Mouse (Mus musculus) heart, postnatal 14 days (tissue): Measurements from ENCODE around the gene Atxn7l1. TPM values are rescaled to one million over a fixed set of nuclear protein-coding genes. Genes with fewer than 3 reads are reported as not detected.

Source experiments
- DNase-seq, 2 experiments: peaks; one replicate each; pipeline ENCODE4 v3.0.0; 2021 to 2022
- intact Hi-C: fragments of 180-260 bp; cut with DNase I; formaldehyde crosslinking; loops from one replicate; pipeline ENCODE4 v1.15.1; 2025
- total RNA-seq, 2 experiments: library from RNA; stranded (reverse); gene quantifications; 2 replicates each; pipeline ENCODE4 v1.2.3; 2021

Gene Atxn7l1
- total RNA-seq, 2 experiments from 2014 or later, result 17.1 to 18.6 TPM

DNA sequence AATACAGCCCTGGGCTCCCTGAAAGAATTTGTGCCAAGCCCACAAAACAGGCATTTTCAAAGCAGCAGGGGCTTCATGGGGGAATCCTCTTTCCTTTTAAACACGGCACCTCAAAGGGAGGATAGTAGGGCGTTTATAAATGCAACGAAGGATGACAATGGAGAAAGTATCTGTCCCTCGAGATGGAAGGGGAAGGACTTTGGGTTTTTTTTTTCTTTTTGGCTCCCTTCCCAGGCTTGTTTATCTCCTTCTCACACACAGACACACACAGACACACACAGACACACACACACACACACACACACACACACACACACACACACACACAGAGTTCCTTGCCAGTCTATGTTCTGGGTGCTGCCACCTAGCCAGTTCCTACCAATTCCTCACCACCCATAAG, 189.8 kb downstream of the Atxn7l1 start:
- no peak for DNase-seq
- intact Hi-C loops, result loop anchor here (10.0 kb wide), 1 partner anchor 422 kb away; no protein-coding TSS in a partner anchor

DNA sequence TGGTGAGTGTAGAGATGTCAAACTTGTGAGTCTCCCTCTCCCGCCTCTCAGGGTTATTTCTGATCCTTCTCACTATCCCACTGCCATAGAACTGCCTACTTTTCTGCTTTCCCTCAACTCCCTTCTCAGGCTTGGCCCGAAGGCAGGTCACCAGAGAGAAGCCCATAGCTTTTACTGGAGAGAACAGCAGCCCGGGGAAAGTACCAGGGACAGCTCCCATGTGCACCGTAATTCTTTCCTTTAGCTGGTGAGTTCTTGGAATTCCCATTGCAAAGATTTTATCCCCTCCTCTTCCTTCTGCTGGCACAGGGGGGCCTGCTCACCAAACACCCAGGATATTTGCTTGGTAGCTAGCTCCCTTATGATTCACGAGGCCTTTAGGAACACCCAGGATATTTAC, 190.7 kb downstream of the Atxn7l1 start:
- no peak for DNase-seq
- intact Hi-C loops, result loop anchor here (10.0 kb wide), 1 partner anchor 423 kb away; no protein-coding TSS in a partner anchor

DNA sequence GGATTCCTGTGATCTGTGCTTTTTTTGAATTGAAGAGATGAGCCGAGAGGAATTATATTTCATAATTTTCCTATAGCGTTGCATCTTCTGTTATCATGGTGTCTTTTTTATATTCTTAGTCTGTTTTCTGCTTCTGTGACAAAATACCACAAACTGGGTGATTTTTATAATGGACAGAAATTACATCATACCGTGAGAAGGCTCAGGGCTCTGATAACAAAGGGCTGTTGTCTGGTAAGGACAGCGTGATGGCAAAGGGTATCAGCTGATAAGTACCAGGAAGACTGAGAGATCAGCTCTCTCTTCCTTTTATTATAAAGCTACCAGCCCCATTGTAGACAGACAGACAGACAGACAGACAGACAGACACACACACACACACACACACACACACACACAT, 192.3 kb downstream of the Atxn7l1 start:
- intact Hi-C loops, result loop anchor here (10.0 kb wide), 1 partner anchor 425 kb away; no protein-coding TSS in a partner anchor
- DNase-seq, result no peak

DNA sequence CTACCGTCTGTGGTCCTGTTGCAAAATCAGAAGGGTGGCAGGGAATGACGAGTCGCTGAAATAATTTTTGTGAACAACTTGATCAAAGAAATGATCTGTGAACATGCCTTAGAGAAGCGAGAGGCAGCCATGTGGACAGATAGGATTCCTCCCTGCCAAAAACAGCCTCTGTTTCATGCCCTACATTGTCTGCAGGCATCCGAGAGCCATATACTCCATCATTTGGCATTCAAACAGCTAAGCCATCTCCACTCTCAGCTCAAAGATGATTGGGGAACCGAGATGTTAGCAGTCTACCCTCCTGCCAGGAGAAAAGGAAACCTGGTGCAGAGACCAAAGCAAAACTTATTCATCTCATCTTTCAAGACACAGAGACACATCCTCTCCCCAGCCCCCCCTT, 193.2 kb downstream of the Atxn7l1 start:
- intact Hi-C loops, result no loop called here
- no peak for DNase-seq

DNA sequence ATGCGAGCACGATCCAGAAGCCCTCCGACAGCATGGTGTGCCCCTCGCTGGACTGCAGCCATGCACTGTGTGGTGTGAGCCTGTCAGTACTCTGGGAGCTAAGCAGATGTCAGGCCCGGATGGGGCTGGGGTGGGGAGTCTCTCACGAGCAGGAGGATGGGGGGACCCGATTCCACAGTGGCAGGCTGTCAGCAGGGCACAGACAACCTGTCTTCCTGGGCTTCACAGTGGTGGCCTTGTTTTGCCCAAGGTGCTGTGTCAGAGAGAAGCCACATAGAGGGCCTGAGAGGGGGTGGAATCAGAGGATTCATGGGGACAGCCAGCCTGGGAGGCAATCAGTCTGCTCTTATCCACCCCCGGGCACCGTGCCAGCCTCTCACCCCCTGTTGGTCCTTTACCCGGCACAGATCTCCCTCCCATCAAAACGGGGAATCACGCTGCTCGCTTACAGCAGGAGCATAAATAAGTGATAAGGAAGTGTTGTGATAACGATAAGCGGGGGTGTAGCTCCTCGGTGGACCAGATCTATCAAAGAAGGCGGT, 193.9 kb downstream of the Atxn7l1 start:
- peak; percentile 21 to 24 for DNase-seq
- intact Hi-C loops, result no loop called here

DNA sequence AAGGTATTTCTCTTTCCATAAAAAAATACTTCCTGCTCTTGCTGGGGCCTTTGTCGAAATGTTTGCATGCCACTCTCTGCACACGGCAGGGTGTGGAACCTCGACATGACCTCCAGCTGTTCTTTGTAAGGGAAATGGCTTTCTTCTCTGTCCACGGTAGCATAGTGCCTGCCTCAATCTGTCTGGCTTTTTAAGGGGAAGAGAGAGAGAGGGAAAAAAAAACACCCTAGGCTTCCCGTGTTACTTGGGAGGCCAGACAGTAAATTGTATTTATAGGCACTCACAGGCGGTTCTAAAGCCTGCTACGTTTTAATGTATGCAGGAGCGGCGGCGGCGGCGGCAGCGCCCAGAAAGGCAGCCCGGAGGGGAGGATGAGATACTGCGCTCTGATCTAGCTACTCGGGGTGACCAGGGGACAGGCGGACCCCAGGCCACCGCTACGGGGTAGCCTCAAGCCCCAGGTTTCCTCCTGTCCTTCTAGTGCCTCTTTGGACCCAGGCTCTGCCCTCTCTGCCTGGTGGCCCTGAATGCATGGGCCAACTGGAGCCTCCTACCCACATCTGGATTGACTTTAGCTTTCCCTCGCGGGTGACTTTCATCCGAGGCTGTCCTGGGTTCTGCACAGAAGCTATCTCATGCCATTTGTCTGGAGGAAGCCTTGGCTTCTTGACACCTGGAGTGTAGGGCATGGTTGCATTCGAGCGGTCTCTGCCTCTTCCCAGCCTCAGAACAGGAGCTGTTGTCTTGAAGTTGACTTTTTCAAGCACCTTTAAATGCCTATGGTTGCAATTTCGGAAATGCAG, 197.7 kb downstream of the Atxn7l1 start:
- intact Hi-C loops, result no loop called here
- no peak for DNase-seq

DNA sequence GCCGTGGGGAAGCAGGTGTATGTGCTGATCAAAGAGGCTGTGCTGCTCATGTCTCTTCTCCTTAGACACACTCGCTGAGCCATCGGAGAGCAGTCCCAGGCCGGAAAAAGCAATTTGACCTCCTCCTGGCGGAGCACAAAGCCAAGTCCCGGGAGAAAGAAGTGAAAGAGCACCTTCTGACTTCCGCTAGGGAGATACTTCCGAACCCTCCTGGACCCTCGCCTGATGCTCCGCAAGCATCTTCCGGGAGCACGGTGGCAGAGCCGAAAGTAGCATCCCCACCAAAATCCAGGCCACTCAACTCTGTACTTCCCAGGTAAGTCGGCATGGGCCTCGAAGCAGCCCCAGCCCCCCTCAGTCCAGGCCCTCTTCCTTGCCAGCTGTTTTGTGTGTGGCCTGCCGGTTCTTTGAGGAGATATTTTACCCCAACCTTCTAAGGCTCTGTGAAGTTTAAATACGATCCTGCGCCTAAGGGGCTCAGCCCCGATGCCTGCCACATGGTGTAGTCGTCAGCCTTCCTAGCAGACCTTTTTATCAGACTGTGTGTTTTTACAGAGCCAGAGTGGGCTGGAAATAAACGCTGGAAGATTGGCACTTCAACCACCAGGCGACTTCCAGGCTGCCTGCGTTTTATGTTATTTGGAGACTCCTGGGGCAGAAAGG, 198.4 kb downstream of the Atxn7l1 start:
- no peak for DNase-seq
- intact Hi-C loops, result no loop called here

DNA sequence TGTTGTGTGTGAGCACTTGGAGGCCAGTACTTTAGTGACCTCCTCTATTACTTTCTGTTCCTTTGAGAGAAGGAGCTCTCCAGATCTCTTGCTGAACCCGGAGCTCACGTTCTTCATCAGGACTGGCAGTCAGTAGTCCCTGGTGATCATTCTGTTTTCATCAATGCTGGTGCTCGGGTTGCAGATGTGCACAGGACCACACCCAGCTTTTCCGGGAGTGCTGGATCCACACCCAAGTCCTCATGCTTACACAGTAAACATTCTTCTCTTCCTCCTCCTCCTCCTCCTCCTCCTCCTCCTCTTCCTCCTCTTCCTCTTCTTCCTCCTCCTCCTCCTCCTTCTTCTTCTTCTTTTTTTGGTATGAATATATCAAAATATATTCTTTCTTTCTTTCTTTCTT, 205.2 kb downstream of the Atxn7l1 start:
- intact Hi-C loops, result no loop called here
- no peak for DNase-seq

DNA sequence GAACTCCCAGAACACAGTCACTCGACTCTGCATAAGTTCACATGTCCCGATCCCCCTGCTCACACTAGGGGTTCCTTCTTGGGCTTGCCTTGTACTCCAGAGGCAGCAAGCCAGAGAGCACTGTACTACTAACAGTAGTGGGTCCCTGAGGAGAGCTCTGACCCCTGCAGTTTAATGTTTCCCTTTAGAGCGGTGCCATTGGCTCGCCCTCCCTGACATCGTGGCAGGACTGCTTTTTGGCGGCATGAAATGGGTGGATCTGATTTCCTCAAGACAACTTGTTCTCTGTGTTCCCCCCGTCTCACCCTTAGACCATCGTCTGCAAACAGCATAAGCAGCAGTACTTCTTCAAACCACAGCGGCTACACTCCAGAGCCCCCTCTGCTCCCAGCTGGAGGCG, 210.9 kb downstream of the Atxn7l1 start:
- intact Hi-C loops, result no loop called here
- no peak for DNase-seq

DNA sequence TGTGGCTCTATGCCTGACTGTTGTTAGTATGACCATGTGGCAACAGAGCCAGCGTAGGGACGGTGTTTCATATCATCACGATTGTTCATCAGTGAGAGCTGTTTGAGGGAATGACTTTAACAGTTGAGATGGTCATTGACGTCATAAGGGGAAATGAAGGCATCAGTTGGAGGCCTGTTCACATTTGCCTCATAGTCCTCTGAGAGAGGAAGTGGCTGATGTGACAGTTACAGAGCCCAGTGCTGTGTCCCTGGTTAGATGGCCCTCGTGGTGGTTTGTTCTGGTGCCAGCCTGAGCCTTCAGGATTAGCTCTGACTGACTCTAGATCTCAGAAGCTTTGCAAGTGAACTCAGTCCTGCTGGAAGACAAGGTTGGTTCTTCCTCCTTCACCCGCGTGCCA, 211.7 kb downstream of the Atxn7l1 start:
- no peak for DNase-seq
- intact Hi-C loops, result no loop called here

DNA sequence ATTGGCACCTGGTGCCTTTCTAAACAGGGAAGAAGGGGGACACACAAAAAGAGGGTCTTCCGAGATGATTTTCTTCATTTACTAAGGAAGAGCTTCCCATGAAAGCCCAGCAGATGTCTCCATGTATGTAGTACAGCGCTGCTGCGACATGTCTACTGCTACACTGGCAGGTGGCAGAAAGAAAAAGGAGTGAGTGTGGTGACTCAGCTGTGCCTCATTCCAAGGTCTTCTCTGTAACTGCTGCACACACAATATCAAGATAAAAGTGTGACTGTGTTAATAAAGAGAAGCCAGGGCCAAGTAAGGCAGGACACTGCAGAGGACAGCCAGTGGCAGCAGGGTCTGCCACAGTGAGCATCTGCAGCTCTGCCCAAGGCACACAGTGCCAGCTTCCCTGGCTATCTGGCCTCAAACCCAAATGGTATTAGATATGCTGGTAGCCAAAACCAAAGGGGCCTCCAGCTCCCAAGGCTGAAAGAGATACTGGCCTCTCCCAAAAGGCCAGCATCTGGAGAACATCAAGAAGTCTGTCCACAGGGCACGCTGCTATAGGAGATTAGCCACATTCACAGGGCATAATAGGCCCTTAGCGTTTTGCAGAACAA, 212.5 kb downstream of the Atxn7l1 start:
- DNase-seq, result no peak
- intact Hi-C loops, result no loop called here

DNA sequence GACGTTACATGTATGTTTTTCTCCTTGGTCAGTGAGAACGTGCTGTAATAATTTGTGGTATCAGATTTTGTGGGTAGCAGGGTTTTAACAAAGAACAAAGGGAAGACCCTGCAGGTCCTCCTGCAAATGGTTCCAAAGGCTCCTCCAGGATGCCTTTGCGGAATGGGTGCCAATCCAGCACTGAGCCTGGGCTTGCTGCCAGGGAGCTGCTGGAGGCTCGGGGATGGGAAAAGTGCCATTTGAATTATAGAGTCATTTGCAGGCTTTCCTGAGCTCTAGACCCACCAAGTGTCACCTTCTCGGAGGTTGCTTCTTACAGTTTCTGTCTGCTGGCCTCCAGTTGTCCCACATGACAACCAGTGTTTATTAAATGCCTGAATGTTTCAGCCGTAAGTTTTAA, 213.2 kb downstream of the Atxn7l1 start:
- DNase-seq, result peak; percentile 71 to 81
- intact Hi-C loops, result no loop called here

DNA sequence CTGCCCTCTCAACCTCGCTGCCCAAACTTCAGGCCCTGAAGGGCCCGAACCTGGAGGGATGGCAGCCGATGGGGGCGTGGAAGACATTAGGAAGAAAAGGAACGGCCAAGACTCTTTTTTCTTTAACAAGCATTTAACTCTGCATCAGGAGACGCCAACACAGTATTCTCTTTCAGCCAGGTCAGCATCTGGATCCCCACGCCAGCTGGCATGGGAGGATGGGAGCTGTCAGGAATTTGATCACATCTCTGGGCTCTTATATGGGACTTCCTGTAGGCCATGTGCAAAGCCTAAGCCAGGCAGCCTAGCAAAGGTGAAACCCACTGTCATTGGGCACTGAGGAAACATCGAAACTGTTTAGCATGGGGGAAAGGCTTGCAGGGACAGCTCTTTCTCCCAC, 217.0 kb downstream of the Atxn7l1 start:
- intact Hi-C loops, result no loop called here
- no peak for DNase-seq

DNA sequence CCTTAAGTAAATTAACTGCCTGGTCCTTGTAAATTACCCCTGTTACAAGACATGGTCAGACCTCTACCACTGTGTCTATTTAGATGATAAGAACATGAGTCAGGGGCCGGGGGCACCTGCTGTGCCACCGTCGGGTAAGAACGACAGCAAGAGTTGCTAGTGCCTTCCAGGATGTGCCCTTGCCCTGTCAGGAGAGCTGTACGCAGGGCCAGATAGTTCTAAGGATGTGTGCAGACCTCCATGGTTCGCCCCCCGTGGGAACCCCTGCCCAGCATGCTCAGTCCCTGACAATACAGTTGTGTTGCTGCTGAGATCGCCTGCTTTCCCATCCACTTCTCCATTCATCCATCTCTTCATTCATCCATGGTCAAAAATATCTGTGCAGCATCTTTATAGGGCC, 217.6 kb downstream of the Atxn7l1 start:
- intact Hi-C loops, result no loop called here

DNA sequence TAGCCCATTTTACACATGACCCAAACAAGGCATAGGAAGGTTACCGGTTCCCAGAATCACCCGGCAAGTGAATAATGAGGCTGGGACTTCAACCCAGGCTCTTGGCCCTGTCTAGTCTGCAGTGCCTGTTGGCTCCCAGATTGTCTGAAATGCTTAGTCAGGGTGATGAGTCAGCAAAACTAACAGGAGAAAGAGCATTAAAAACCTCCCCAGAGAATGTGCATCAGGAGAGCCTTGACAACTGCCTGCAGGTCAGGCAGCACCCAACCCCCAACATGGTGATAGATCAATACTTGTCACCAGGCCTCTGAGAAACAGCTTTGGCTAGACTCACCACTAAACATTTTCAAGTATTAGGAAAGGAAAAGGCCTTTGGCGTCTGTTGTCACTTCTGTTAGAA, 222.1 kb downstream of the Atxn7l1 start:
- no peak for DNase-seq
- intact Hi-C loops, result no loop called here

More for the DNA sequence above, 217.6 kb downstream of the Atxn7l1 start:
- DNase-seq, result no peak

DNA sequence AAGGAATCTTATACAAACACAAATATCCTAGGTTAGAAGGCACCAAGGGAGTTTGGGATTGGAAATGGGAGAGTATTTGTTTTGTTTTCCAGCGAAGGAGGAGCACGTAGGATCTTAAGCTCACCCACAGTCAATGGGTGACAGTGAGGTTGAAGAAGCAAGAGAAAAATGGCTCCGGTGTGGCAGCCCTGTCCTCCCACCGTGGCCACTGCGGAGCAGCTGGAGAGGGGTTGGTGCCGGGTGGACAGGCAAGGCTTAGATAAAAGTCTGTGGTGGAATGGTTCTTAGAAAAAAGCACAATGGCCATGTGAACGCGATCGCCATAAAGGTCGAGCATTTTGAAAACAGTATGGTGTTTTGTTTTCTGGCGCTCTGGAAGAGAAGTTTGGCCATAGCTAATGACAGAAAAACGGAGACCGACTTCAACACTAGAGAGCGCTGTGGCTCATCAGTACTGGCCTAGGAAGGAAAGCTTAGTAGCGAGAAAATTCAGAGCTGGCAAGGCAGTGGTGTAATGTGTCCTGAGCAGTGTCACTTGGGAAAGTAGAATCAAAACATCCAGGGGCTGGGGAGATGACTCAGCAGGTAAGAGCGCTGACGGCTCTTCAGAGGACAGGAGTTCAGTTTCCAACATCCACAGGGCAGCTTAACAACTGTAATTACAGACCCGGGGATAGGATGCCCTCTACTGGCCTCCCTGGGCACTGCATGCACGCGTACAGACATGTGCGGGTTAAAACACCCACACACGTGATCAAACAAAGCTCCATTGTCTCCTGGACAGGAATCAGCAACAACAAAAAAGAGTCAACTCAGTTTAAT, 232.3 kb downstream of the Atxn7l1 start:
- intact Hi-C loops, result loop anchor here (5.0 to 10.0 kb wide), 3 partner anchors 353 to 1805 kb away; no protein-coding TSS in a partner anchor
- DNase-seq, result peak; percentile 67 to 82

DNA sequence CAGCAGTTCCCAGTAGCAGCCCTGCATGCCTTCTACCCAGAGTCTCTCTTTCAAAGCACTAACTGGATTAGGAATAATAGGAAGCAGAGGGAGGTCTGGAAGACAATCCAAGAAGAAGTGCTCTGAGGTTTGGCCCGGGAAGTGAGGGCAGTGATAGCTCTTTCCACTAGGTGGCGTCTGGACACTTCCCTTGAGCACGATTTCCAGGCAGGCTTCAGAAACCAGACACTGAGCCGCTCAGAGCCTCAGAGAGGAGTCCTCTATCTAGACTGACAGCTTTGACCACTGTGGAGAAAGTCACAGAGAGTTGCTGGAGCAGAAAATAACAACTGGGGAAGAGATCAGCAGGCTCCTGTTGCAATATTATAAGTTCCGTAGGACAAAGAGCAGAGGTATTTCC, 241.3 kb downstream of the Atxn7l1 start:
- DNase-seq, result peak; percentile 63 to 78
- intact Hi-C loops, result loop anchor here (1.0 to 10.0 kb wide), 3 partner anchors 35 to 1796 kb away; no protein-coding TSS in a partner anchor

DNA sequence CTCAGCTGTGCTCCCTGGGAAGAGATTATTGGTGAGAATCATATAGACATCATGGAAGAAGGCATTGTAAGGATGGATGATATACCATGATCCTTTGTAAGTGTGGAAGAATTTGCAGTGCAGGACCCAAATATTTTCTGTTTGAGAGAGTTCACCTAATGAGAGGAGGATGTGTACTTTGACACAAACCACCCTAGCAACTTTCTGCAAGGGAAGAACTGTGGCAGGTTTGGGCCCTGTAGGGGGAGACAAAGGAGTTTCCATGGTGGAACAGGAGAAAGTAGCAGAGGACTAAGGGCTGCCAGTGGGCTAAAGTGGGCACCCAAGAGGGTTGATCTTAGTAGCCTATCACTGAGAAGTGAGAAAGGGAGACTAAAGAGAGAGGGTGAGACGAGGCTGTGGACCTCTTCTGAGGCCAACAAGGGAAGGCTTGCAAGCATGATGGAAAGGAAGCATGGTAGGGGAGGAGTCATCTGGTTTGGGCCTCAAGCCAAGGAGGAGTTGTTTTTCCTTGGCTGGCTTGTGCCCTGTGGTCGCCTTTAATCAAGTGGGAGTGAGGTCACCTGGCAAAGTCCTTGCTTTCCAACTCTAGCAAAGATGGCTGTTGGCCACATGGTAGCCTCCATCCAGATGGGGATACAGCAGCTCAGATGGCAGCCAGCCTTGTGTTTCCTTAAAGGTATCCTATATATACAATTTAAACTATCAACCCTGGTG, 243.5 kb downstream of the Atxn7l1 start:
- DNase-seq, result no peak
- intact Hi-C loops, result no loop called here

DNA sequence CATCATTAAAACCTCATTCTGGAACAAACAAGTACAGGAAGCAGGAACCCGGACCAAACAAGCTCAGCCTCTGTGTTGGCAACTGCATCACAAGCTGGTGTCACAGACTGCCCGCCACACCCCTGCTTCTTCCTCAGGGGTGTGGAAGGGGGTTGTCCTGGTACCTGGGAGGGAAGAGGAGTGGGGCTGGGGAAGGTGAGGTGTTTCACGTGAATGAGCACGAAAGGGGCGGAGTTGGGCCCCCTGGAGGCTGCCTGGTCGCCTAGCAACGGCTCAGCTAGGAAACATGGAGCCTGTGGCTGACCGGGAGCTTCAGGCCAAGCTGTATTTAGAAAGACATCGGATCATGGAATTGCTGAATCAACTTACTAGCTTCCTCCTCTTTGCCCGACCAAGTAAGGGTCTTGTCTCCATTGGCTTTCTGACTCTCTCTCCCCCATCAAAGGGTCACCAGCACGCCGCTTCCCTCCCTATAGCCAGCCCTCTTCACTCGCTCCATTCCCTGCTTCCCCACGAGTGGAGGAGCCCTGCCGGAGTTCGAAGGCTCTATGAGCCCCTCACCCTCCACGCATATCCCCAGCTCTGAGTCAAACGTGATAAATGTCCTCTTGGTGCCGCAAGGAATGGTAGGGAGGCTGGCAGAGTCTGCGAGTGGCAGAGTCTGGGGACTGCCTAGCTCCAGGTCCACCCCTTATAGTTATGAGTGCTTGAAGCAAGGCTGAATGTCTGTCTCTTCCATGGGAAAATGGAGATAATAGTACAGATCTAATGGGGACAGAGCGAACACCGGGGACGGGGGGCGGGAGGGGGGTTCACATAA, 247.5 kb downstream of the Atxn7l1 start, which contains the start of gene Efcab10:
Gene Efcab10, plus strand, starts transcription at position 51 of the 820 bp plus-strand sequence.
- intact Hi-C loops, result no loop called here

More for the DNA sequence above, 247.5 kb downstream of the Atxn7l1 start, which contains the start of gene Efcab10:
- no peak for DNase-seq
